Mouse (Mus musculus) liver, embryonic 15.5 days (tissue): ENCODE data around the gene Aplnr. TPM values are rescaled to one million over a fixed set of nuclear protein-coding genes. Genes with fewer than 3 reads are reported as not detected.

Experiments
- polyA plus RNA-seq: library from polyadenylated mRNA; unstranded; fragments of >200 nt; fragmentation: Nextera tagmentation; extraction: Ambion mirVana; gene quantifications from 2 replicates; pipeline ENCODE4 v1.2.1, GENCODE M21; 2015

The Aplnr gene
- polyA plus RNA-seq, 1 experiment from 2014 or later: 1.6 TPM

Other genes with a start within 250 kb of the Aplnr start
- 0.09 TPM in 2 replicates for gene Rtn4rl2, start 249.5 kb upstream of the Aplnr start, polyA plus RNA-seq
- 113 and 114 TPM in 2 replicates for gene Slc43a3, start 199.6 kb upstream of the Aplnr start, polyA plus RNA-seq
- 26.7 and 68.4 TPM in 2 replicates for gene Prg2, start 155.8 kb upstream of the Aplnr start, polyA plus RNA-seq
- 1.8 and 6.4 TPM in 2 replicates for gene Prg3, start 148.0 kb upstream of the Aplnr start, polyA plus RNA-seq
- gene Ssrp1, start 99.0 kb upstream of the Aplnr start, polyA plus RNA-seq: 145 and 148 TPM in 2 replicates
- gene P2rx3, start 98.8 kb upstream of the Aplnr start, polyA plus RNA-seq: 0.25 and 0.30 TPM in 2 replicates
- 4.8 and 5.1 TPM in 2 replicates for gene Tnks1bp1, start 88.2 kb upstream of the Aplnr start, polyA plus RNA-seq
- 0.07 TPM in 2 replicates for gene Lrrc55, start 61.0 kb downstream of the Aplnr start, polyA plus RNA-seq
- gene Olfr987, start 203.1 kb downstream of the Aplnr start, polyA plus RNA-seq: not detected in 2 replicates
- not detected in 2 replicates for gene Olfr988, start 227.0 kb downstream of the Aplnr start, polyA plus RNA-seq